Mouse (Mus musculus) limb, embryonic 14.5 days (tissue): ENCODE measurements around the gene Hspa2. TPM values are rescaled to one million over a fixed set of nuclear protein-coding genes. Genes with fewer than 3 reads are reported as not detected.

ENCODE experiments used
- ATAC-seq: fragments of 200-750 bp; cut with Nextera tagmentation; 2 replicates; pipeline ENCODE4 v1.8.0; 2017; ENCODE audit warnings: low read depth, moderate number of reproducible peaks, moderate TSS enrichment; ENCODE audit not compliant: low FRiP score
- DNase-seq: peaks from one replicate; pipeline ENCODE4 v3.0.0-alpha.2; 2015; ENCODE audit warnings: low spot score
- H3K27ac ChIP-seq: fragments of 300-500 bp; sonication (generic); replicated peaks from 2 replicates; pipeline ENCODE4 v1.5.1; 2014; ENCODE audit warnings: low read depth, mild to moderate bottlenecking, low read length, moderate library complexity, mixed read lengths
- H3K27me3 ChIP-seq: fragments of 300-500 bp; sonication (generic); 2 replicates; pipeline ENCODE4 v1.6.1; 2014; ENCODE audit warnings: low read length, mixed read lengths; ENCODE audit not compliant: control insufficient read depth, insufficient read depth
- H3K36me3 ChIP-seq: fragments of 300-500 bp; sonication (generic); 2 replicates; pipeline ENCODE4 v1.6.1; 2014; ENCODE audit warnings: mild to moderate bottlenecking, low read length, moderate library complexity, mixed read lengths; ENCODE audit not compliant: control insufficient read depth, insufficient read depth
- H3K4me1 ChIP-seq: fragments of 300-500 bp; sonication (generic); 2 replicates; pipeline ENCODE4 v1.6.1; 2014; ENCODE audit warnings: antibody characterized with exemption, low read length, mixed read lengths; ENCODE audit not compliant: control insufficient read depth, insufficient read depth
- H3K4me2 ChIP-seq: fragments of 300-500 bp; sonication (generic); replicated peaks from 2 replicates; pipeline ENCODE4 v1.6.1; 2014; ENCODE audit warnings: low read depth, mild to moderate bottlenecking, low read length, moderate library complexity; ENCODE audit not compliant: severe bottlenecking
- H3K4me3 ChIP-seq: fragments of 300-500 bp; sonication (generic); replicated peaks from 2 replicates; pipeline ENCODE4 v1.5.1; 2014; ENCODE audit warnings: low read length
- H3K9ac ChIP-seq: fragments of 300-500 bp; sonication (generic); 2 replicates; pipeline ENCODE4 v1.6.1; 2014; ENCODE audit warnings: mild to moderate bottlenecking, low read depth, low read length, moderate library complexity; ENCODE audit not compliant: severe bottlenecking
- H3K9me3 ChIP-seq: fragments of 300-500 bp; sonication (generic); 2 replicates; pipeline ENCODE4 v1.6.1; 2016; ENCODE audit warnings: low read length; ENCODE audit not compliant: control insufficient read depth
- POLR2A ChIP-seq: fragments of 200-500 bp; IDR thresholded peaks from 2 replicates; pipeline ENCODE4 v1.8.0; 2012; ENCODE audit warnings: inconsistent platforms, mild to moderate bottlenecking, moderate library complexity, borderline replicate concordance; ENCODE audit not compliant: insufficient read depth, insufficient read length; ENCODE audit errors: extremely low read depth
- WGBS: fragments of 180-500 bp; shearing (Covaris S2); extraction: QIAGEN DNeasy Blood & Tissue Kit; methylation state at CpG from one replicate; pipeline ENCODE4 v1.1.7; 2014; 5-methylcytosine and 5-hydroxymethylcytosine counted together
- polyA plus RNA-seq, 2 experiments: library from polyadenylated mRNA; depleted of rRNA in 1 of 2; stranded (reverse) in 1 of 2; unstranded in 1 of 2; fragments of >200 nt; fragmentation: Nextera tagmentation in 1 of 2; extraction: Ambion mirVana in 1 of 2; gene quantifications; 2 replicates each; pipeline versions ENCODE4 v1.2.1 to v1.2.3; 2012 to 2014

Hspa2 gene
- polyA plus RNA-seq, 2 experiments, result 6.7 to 7.7 TPM

DNA sequence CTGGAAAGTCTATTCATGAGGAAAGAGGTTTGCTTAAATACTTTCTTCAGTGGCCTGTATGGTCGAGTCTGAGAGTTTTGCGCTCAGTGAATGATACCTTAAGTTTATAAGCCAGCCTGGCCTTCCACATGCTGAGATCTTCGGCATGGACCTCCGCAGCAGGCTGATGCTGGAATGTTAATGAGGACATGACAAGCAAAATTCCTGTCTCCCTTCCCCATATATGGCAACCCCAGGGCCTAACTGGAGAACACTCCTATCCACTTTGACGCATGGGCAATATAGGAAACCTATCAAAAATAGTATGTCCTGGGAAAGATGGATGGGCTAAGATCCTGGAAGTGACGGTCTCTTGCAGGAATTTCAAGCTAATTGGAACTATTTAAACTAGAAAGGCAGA is 44.2 kb downstream of the Hspa2 start:
- Histone ChIP-seq H3K36me3 (no peaks in the 10 kb centered on the region), H3K4me1 (no peaks in the 10 kb centered on the region), H3K27ac (no peak overlapping the region), H3K4me2 (no peak overlapping the region), H3K27me3 (no peaks in the 10 kb centered on the region), H3K9ac (no peak overlapping the region), H3K9me3 (no peaks in the 10 kb centered on the region), H3K4me3 (no peak overlapping the region)
- no peak for ATAC-seq
- TF ChIP-seq POLR2A, result no peak
- WGBS, result 56% methylated on average over 6 of the region's 6 CpGs
- DNase-seq, result no peak

DNA sequence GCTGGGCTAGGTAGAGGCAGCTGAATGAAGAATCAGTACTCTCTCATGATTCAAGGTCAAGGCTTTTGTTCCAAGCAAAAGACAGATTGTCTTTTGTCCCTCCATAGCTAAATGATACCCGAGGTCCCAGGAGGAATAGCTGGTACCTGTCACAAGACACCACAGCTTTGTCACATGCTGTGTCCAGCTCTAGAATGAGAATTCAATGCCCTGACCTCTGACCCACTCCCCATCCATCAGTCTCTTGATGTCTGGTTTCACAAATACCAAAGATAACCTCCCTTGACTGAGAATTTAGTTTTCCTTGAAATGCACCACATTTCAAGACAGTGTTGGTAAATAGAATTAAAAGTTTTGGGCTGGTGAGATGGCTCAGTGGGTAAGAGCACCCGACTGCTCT is 48.2 kb downstream of the Hspa2 start:
- no peak for DNase-seq
- Histone ChIP-seq H3K9me3 (no peaks in the 10 kb centered on the region), H3K4me1 (no peaks in the 10 kb centered on the region), H3K36me3 (no peaks in the 10 kb centered on the region), H3K4me3 (no peak overlapping the region), H3K27me3 (no peaks in the 10 kb centered on the region), H3K4me2 (no peak overlapping the region), H3K9ac (no peak overlapping the region), H3K27ac (no peak overlapping the region)
- ATAC-seq, result no peak
- WGBS, result 59% methylated on average over 2 of the region's 2 CpGs
- TF ChIP-seq POLR2A, result no peak

Other genes starting within 250 kb of the Hspa2 start
- gene Esr2, start 226.9 kb upstream of the Hspa2 start, polyA plus RNA-seq (2012; rRNA removed), result 0.24 and 0.31 TPM in 2 replicates
- gene Esr2, start 226.9 kb upstream of the Hspa2 start, polyA plus RNA-seq (2014; fragmentation: Nextera tagmentation; extraction: Ambion mirVana), result 0.10 and 0.40 TPM in 2 replicates
- 0.06 TPM in 1 of 2 replicates, not detected in the other for gene Tex21, start 157.4 kb upstream of the Hspa2 start, polyA plus RNA-seq (2012; rRNA removed)
- gene Tex21, start 157.4 kb upstream of the Hspa2 start, polyA plus RNA-seq (2014; fragmentation: Nextera tagmentation; extraction: Ambion mirVana), result 0.12 and 0.19 TPM in 2 replicates
- 37.0 and 49.5 TPM in 2 replicates for gene Mthfd1, start 148.9 kb upstream of the Hspa2 start, polyA plus RNA-seq (2012; rRNA removed)
- 61.8 and 62.7 TPM in 2 replicates for gene Mthfd1, start 148.9 kb upstream of the Hspa2 start, polyA plus RNA-seq (2014; fragmentation: Nextera tagmentation; extraction: Ambion mirVana)
- gene Akap5, start 79.3 kb upstream of the Hspa2 start, polyA plus RNA-seq (2012; rRNA removed), result 1.1 and 1.6 TPM in 2 replicates
- 1.0 and 1.5 TPM in 2 replicates for gene Akap5, start 79.3 kb upstream of the Hspa2 start, polyA plus RNA-seq (2014; fragmentation: Nextera tagmentation; extraction: Ambion mirVana)
- 24.1 and 27.2 TPM in 2 replicates for gene Zbtb25, start 34.6 kb upstream of the Hspa2 start, polyA plus RNA-seq (2012; rRNA removed)
- gene Zbtb25, start 34.6 kb upstream of the Hspa2 start, polyA plus RNA-seq (2014; fragmentation: Nextera tagmentation; extraction: Ambion mirVana), result 21.4 and 23.9 TPM in 2 replicates
- 6.2 and 6.9 TPM in 2 replicates for gene Zbtb1, start 33.9 kb upstream of the Hspa2 start, polyA plus RNA-seq (2012; rRNA removed)
- 9.4 and 10.5 TPM in 2 replicates for gene Zbtb1, start 33.9 kb upstream of the Hspa2 start, polyA plus RNA-seq (2014; fragmentation: Nextera tagmentation; extraction: Ambion mirVana)
- 2.1 and 4.2 TPM in 2 replicates for gene Ppp1r36, start 13.4 kb downstream of the Hspa2 start, polyA plus RNA-seq (2012; rRNA removed)
- gene Ppp1r36, start 13.4 kb downstream of the Hspa2 start, polyA plus RNA-seq (2014; fragmentation: Nextera tagmentation; extraction: Ambion mirVana), result 3.1 and 5.3 TPM in 2 replicates
- 22.7 and 23.7 TPM in 2 replicates for gene Plekhg3, start 126.7 kb downstream of the Hspa2 start, polyA plus RNA-seq (2012; rRNA removed)
- gene Plekhg3, start 126.7 kb downstream of the Hspa2 start, polyA plus RNA-seq (2014; fragmentation: Nextera tagmentation; extraction: Ambion mirVana), result 5.6 and 7.9 TPM in 2 replicates